Mouse (Mus musculus) liver, postnatal 0 days (tissue): Measurements from ENCODE around the gene Wrap73.
A peak's percentile ranks its signal among the peaks of the same experiment; 100 is the strongest.

Source experiments
- CTCF ChIP-seq: sonication (generic); IDR thresholded peaks from 2 replicates; pipeline ENCODE4 v1.5.1; 2016; ENCODE audit warnings: antibody characterized with exemption, low read depth
- EP300 ChIP-seq: IDR thresholded peaks from 2 replicates; pipeline ENCODE4 v1.6.1; 2016; ENCODE audit warnings: antibody characterized with exemption, low read depth, mild to moderate bottlenecking

GRCm38 (mm10) chr4:154121800-154122199 lies 20.4 kb upstream of the Wrap73 start:
- TF ChIP-seq CTCF (no peak), EP300 (peak; percentile 92)
